Mouse (Mus musculus) lung, postnatal 0 days (tissue): ENCODE data around the gene Aqp3. TPM values are rescaled to one million over a fixed set of nuclear protein-coding genes. Genes with fewer than 3 reads are reported as not detected.
"Not testable (repeated sequence)": the region's sequence is repeated elsewhere in the genome, so short reads cannot be mapped to it uniquely, and the experiment has no call there.

Experiments
- ATAC-seq: fragments of 200-750 bp; cut with Nextera tagmentation; 2 replicates; pipeline ENCODE4 v1.8.0; 2017; ENCODE audit warnings: moderate library complexity
- DNase-seq: peaks from one replicate; pipeline ENCODE4 v3.0.0-alpha.2; 2016; ENCODE audit warnings: low spot score
- H3K27ac ChIP-seq: fragments of 300-500 bp; sonication (generic); 2 replicates; pipeline ENCODE4 v1.5.1; 2014; ENCODE audit warnings: antibody characterized with exemption, mild to moderate bottlenecking, low read length, mixed read lengths
- H3K27me3 ChIP-seq: fragments of 300-500 bp; sonication (generic); replicated peaks from 2 replicates; pipeline ENCODE4 v1.6.1; 2014; ENCODE audit warnings: low read length, mixed read lengths; ENCODE audit not compliant: insufficient read depth
- H3K36me3 ChIP-seq: fragments of 300-500 bp; sonication (generic); 2 replicates; pipeline ENCODE4 v1.6.1; 2014; ENCODE audit warnings: low read length, mixed read lengths; ENCODE audit not compliant: insufficient read depth
- H3K4me1 ChIP-seq: fragments of 300-500 bp; sonication (generic); 2 replicates; pipeline ENCODE4 v1.6.1; 2014; ENCODE audit warnings: antibody characterized with exemption, low read depth, low read length, mixed read lengths; ENCODE audit not compliant: insufficient read depth
- H3K4me2 ChIP-seq: fragments of 300-500 bp; sonication (generic); replicated peaks from 2 replicates; pipeline ENCODE4 v1.6.1; 2014; ENCODE audit warnings: low read depth, mild to moderate bottlenecking, low read length, moderate library complexity, mixed read lengths
- H3K4me3 ChIP-seq: fragments of 300-500 bp; sonication (generic); 2 replicates; pipeline ENCODE4 v1.5.1; 2014; ENCODE audit warnings: low read depth, low read length
- H3K9ac ChIP-seq: fragments of 300-500 bp; sonication (generic); replicated peaks from 2 replicates; pipeline ENCODE4 v1.6.1; 2014; ENCODE audit warnings: low read depth, mild to moderate bottlenecking
- H3K9me3 ChIP-seq: fragments of 300-500 bp; sonication (generic); 2 replicates; pipeline ENCODE4 v1.6.1; 2016; ENCODE audit warnings: low read length, mixed read lengths
- CTCF ChIP-seq: IDR thresholded peaks from 2 replicates; pipeline ENCODE4 v1.5.1; 2016; ENCODE audit warnings: antibody characterized with exemption, mild to moderate bottlenecking
- EP300 ChIP-seq: IDR thresholded peaks from 2 replicates; pipeline ENCODE4 v1.6.1; 2016; ENCODE audit warnings: antibody characterized with exemption, mild to moderate bottlenecking, control low read depth
- WGBS: fragments of 180-500 bp; shearing (Covaris S2); extraction: QIAGEN DNeasy Blood & Tissue Kit; methylation state at CpG from one replicate; pipeline ENCODE4 v1.1.7; 2014; 5-methylcytosine and 5-hydroxymethylcytosine counted together
- polyA plus RNA-seq: library from polyadenylated mRNA; unstranded; fragments of >200 nt; fragmentation: Nextera tagmentation; extraction: Ambion mirVana; gene quantifications from 2 replicates; pipeline ENCODE4 v1.2.1, GENCODE M21; 2015

The Aqp3 gene
- polyA plus RNA-seq, 1 experiment from 2014 or later = 8.7 TPM

GRCm38 (mm10) chr4:41086947-41087346 is 11.0 kb downstream of the Aqp3 start:
- H3K9ac ChIP-seq = no peak overlapping the region
- no peaks in the 10 kb centered on the region for H3K36me3 ChIP-seq
- H3K27ac ChIP-seq = no peak overlapping the region
- TF ChIP-seq EP300 (no peak), CTCF (peak; percentile 15; the same call in 1 of the 2 replicates)
- peak; percentile 37 for ATAC-seq
- H3K4me3 ChIP-seq = no peak overlapping the region
- H3K9me3 ChIP-seq = no peaks in the 10 kb centered on the region
- DNase-seq = no peak
- no peaks in the 10 kb centered on the region for H3K4me1 ChIP-seq
- H3K4me2 ChIP-seq = no peak overlapping the region
- 66% methylated on average over 9 of the region's 9 CpGs for WGBS
- H3K27me3 ChIP-seq = no peaks in the 10 kb centered on the region

- no peak overlapping the region for H3K4me3 ChIP-seq
- H3K36me3 ChIP-seq = no peaks in the 10 kb centered on the region
- H3K9ac ChIP-seq = no peak overlapping the region
- TF ChIP-seq CTCF (no peak), EP300 (no peak)
- H3K4me2 ChIP-seq = no peak overlapping the region
- ATAC-seq (no peak), DNase-seq (no peak)
- no peaks in the 10 kb centered on the region for H3K4me1 ChIP-seq
- H3K27me3 ChIP-seq = no peaks in the 10 kb centered on the region
- H3K9me3 ChIP-seq = no peaks in the 10 kb centered on the region
- no peak overlapping the region for H3K27ac ChIP-seq
- WGBS = 76% methylated on average over 4 of the region's 4 CpGs
Observed at GRCm38 (mm10) chr4:41084819-41085218, 13.2 kb downstream of the Aqp3 start.

GRCm38 (mm10) chr4:41082803-41083202 is 15.2 kb downstream of the Aqp3 start:
- H3K27me3 ChIP-seq, H3K4me3 ChIP-seq, H3K4me1 ChIP-seq, DNase-seq, H3K9me3 ChIP-seq, H3K4me2 ChIP-seq, ATAC-seq, H3K9ac ChIP-seq, H3K36me3 ChIP-seq, H3K27ac ChIP-seq: not testable (repeated sequence)
- WGBS = 43% methylated on average over 4 of the region's 4 CpGs

GRCm38 (mm10) chr4:41081733-41082132 is 16.2 kb downstream of the Aqp3 start:
- H3K4me2 ChIP-seq = no peak overlapping the region
- no peaks in the 10 kb centered on the region for H3K27me3 ChIP-seq
- DNase-seq = no peak
- H3K9ac ChIP-seq = no peak overlapping the region
- no peaks in the 10 kb centered on the region for H3K9me3 ChIP-seq
- no peak overlapping the region for H3K27ac ChIP-seq
- no peak overlapping the region for H3K4me3 ChIP-seq
- no peak for ATAC-seq
- 56% methylated on average over 5 of the region's 5 CpGs for WGBS
- no peak for TF ChIP-seq CTCF
- TF ChIP-seq EP300 = no peak
- H3K36me3 ChIP-seq = no peaks in the 10 kb centered on the region
- no peaks in the 10 kb centered on the region for H3K4me1 ChIP-seq

GRCm38 (mm10) chr4:41078726-41079125 is 19.3 kb downstream of the Aqp3 start:
- DNase-seq = no peak
- no peak overlapping the region for H3K4me2 ChIP-seq
- H3K27me3 ChIP-seq = no peaks in the 10 kb centered on the region
- H3K9ac ChIP-seq = no peak overlapping the region
- TF ChIP-seq CTCF = no peak
- TF ChIP-seq EP300 = no peak
- no peak overlapping the region for H3K27ac ChIP-seq
- H3K4me1 ChIP-seq = no peaks in the 10 kb centered on the region
- no peak for ATAC-seq
- no peaks in the 10 kb centered on the region for H3K36me3 ChIP-seq
- H3K4me3 ChIP-seq = no peak overlapping the region
- no peaks in the 10 kb centered on the region for H3K9me3 ChIP-seq
- 43% methylated on average over 6 of the region's 6 CpGs for WGBS

GRCm38 (mm10) chr4:41074461-41074860 is 23.5 kb downstream of the Aqp3 start:
- H3K9ac ChIP-seq = no peak overlapping the region
- H3K36me3 ChIP-seq = no peaks in the 10 kb centered on the region
- TF ChIP-seq EP300 (no peak), CTCF (no peak)
- no peaks in the 10 kb centered on the region for H3K27me3 ChIP-seq
- ATAC-seq = no peak
- no peak overlapping the region for H3K27ac ChIP-seq
- DNase-seq = no peak
- no peaks in the 10 kb centered on the region for H3K4me1 ChIP-seq
- no peaks in the 10 kb centered on the region for H3K9me3 ChIP-seq
- H3K4me2 ChIP-seq = no peak overlapping the region
- 57% methylated on average over 6 of the region's 6 CpGs for WGBS
- H3K4me3 ChIP-seq = no peak overlapping the region
